Mouse (Mus musculus) brain, embryonic 14.5 days (tissue): ENCODE measurements at regions not wholly inside any gene's neighbourhood (a gene's known extent, or its start where the extent isn't known, plus 50 kb on each side); places are given as distances from the start of the nearest gene placed in this dataset.
A peak's percentile ranks its signal among the peaks of the same experiment; 100 is the strongest.

Experiments used
- DNase-seq: peaks from one replicate; pipeline ENCODE4 v3.0.0-alpha.2; 2011; ENCODE audit warnings: low read depth
- CTCF ChIP-seq: fragments of 200-500 bp; IDR thresholded peaks from 2 replicates; pipeline ENCODE4 v1.5.1; 2012; ENCODE audit warnings: inconsistent platforms, mild to moderate bottlenecking, moderate library complexity, borderline replicate concordance; ENCODE audit not compliant: insufficient read depth, insufficient read length; ENCODE audit errors: extremely low read depth
- POLR2A ChIP-seq: fragments of 200-500 bp; IDR thresholded peaks from 2 replicates; pipeline ENCODE4 v1.6.1; 2012; ENCODE audit warnings: mild to moderate bottlenecking, inconsistent platforms, borderline replicate concordance; ENCODE audit not compliant: poor library complexity, insufficient read depth, insufficient read length, severe bottlenecking; ENCODE audit errors: extremely low read depth

GRCm38 (mm10) chr6:14819798-14820197 is 64.7 kb upstream of the Ppp1r3a start:
- DNase-seq = peak; percentile 88
- TF ChIP-seq CTCF (no peak), POLR2A (no peak)

DNA sequence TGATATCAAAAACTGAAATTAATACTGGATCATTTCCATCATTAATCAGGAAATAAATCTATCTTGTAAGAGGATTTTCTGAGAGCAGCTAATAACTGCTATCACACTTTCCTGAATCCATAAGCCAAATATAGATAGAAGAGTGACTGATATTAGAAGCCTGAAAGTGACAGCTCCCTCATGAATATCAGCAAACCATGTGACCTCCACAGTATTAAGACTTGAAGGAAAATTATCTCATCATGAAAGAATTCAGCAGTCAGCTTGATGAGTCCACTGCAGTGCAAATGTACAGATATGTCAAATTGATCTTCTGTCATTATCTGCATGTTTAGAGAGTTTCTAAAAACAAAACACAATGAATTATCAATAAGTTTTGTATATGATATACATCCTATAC is 69.7 kb upstream of the Ppp1r3a start:
- TF ChIP-seq POLR2A (no peak), CTCF (no peak)
- peak; percentile 41 for DNase-seq

DNA sequence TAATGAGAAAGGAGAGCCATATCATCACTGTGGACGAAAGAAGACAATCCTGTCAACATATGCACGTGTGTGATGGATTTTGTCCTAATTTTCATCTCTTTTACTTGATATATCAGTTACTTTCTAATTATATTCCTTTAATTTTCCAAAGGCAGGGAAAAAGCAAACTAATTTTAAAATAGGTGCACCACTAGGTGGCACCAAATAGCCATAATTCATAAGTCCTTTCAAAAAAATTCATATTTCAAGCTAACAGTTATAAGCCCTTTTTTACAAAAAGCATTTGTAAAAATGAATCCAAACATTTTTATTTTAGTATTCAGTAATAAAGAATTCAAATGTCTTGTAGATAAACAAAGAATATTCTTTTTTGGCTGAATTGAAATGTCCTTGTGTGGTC is 62.2 kb upstream of the Foxp2 start:
- no peak for TF ChIP-seq POLR2A
- no peak for TF ChIP-seq CTCF
- peak; percentile 75 for DNase-seq
